Mouse (Mus musculus) cortical plate, adult 2 months (tissue): ENCODE results near the gene Plb1.

Experiments used
- CTCF ChIP-seq: fragments of 200-500 bp; IDR thresholded peaks from 2 replicates; pipeline ENCODE4 v1.5.1; 2011; ENCODE audit warnings: mild to moderate bottlenecking, control low read depth, low read length; ENCODE audit not compliant: insufficient read depth; ENCODE audit errors: extremely low read depth
- POLR2A ChIP-seq: fragments of 200-500 bp; IDR thresholded peaks from 2 replicates; pipeline ENCODE4 v1.6.1; 2011; ENCODE audit warnings: mild to moderate bottlenecking, low read length, control low read depth; ENCODE audit not compliant: insufficient read depth; ENCODE audit errors: extremely low read depth

DNA sequence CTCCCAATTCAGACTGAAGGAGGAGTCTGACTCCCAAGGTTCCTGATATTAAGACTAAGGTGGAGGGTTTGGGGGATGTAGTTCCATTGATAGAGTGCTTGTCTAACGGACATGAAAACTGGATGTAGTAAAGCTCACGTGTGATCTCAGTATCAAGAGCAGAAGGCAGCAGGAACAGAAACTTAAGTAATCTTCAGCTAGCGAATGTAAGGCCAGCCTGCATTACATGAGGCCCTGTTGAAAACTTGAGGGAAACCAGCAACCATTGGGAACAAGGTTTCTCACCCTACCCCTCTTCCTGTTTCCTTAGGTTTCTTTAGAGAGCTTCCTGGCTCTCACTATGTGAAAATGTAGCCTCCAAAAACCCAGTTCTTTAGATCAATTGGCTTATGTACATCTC is 162.1 kb downstream of the Plb1 start:
- TF ChIP-seq CTCF, result no peak
- TF ChIP-seq POLR2A, result no peak
